Mouse (Mus musculus) liver, embryonic 11.5 days (tissue): ENCODE measurements around the gene Pcsk2. TPM values are rescaled to one million over a fixed set of nuclear protein-coding genes. Genes with fewer than 3 reads are reported as not detected.

Experiments used
- ATAC-seq: fragments of 200-750 bp; cut with Nextera tagmentation; replicated peaks from 2 replicates; pipeline ENCODE4 v1.8.0; 2017; ENCODE audit warnings: moderate number of reproducible peaks, mild to moderate bottlenecking, moderate TSS enrichment, moderate library complexity; ENCODE audit not compliant: low FRiP score
- DNase-seq: peaks from one replicate; pipeline ENCODE4 v3.0.0-alpha.2; 2017; ENCODE audit warnings: low spot score
- H3K27ac ChIP-seq: fragments of 300-500 bp; sonication (generic); 2 replicates; pipeline ENCODE4 v1.5.1; 2014; ENCODE audit warnings: mild to moderate bottlenecking, low read depth, low read length, control low read depth
- H3K27me3 ChIP-seq: fragments of 300-500 bp; sonication (generic); replicated peaks from 2 replicates; pipeline ENCODE4 v1.6.1; 2014; ENCODE audit warnings: low read length, mixed read lengths; ENCODE audit not compliant: control insufficient read depth, insufficient read depth
- H3K36me3 ChIP-seq: fragments of 300-500 bp; sonication (generic); 2 replicates; pipeline ENCODE4 v1.6.1; 2014; ENCODE audit warnings: mild to moderate bottlenecking, low read length, moderate library complexity, mixed read lengths; ENCODE audit not compliant: control insufficient read depth, insufficient read depth
- H3K4me1 ChIP-seq: fragments of 300-500 bp; sonication (generic); replicated peaks from 2 replicates; pipeline ENCODE4 v1.6.1; 2014; ENCODE audit warnings: low read length, mixed read lengths; ENCODE audit not compliant: control insufficient read depth, insufficient read depth
- H3K4me2 ChIP-seq: fragments of 300-500 bp; sonication (generic); 2 replicates; pipeline ENCODE4 v1.6.1; 2014; ENCODE audit warnings: mild to moderate bottlenecking, control low read depth, moderate library complexity
- H3K4me3 ChIP-seq: fragments of 300-500 bp; sonication (generic); 2 replicates; pipeline ENCODE4 v1.5.1; 2014; ENCODE audit warnings: low read depth, low read length, control low read depth
- H3K9ac ChIP-seq: fragments of 300-500 bp; sonication (generic); 2 replicates; pipeline ENCODE4 v1.6.1; 2014; ENCODE audit warnings: low read depth, low read length, control low read depth
- H3K9me3 ChIP-seq: fragments of 300-500 bp; sonication (generic); 2 replicates; pipeline ENCODE4 v1.6.1; 2016; ENCODE audit warnings: low read length, inconsistent platforms, mixed read lengths; ENCODE audit not compliant: control insufficient read depth
- WGBS: fragments of 180-500 bp; shearing (Covaris S2); extraction: QIAGEN DNeasy Blood & Tissue Kit; methylation state at CpG from one replicate; pipeline ENCODE4 v1.1.7; 2014; 5-methylcytosine and 5-hydroxymethylcytosine counted together
- polyA plus RNA-seq: library from polyadenylated mRNA; unstranded; fragments of >200 nt; fragmentation: Nextera tagmentation; extraction: Ambion mirVana; gene quantifications from 2 replicates; pipeline ENCODE4 v1.2.1, GENCODE M21; 2014

The Pcsk2 gene
- polyA plus RNA-seq, 1 experiment from 2014 or later: 0.56 TPM

- Histone ChIP-seq H3K4me1 (no peaks in the 10 kb centered on the region), H3K27ac (no peak overlapping the region)
- WGBS: 78% methylated on average over 5 of the region's 5 CpGs
These were observed 68.8 kb downstream of the Pcsk2 start for GRCm38 (mm10) chr2:143614775-143615174.

GRCm38 (mm10) chr2:143620916-143621315, 75.0 kb downstream of the Pcsk2 start:
- H3K9ac ChIP-seq: no peak overlapping the region
- DNase-seq (no peak), ATAC-seq (no peak)
- no peak overlapping the region for H3K4me2 ChIP-seq
- no peaks in the 10 kb centered on the region for H3K9me3 ChIP-seq
- no peak overlapping the region for H3K27ac ChIP-seq
- 58% methylated on average over 3 of the region's 3 CpGs for WGBS
- H3K36me3 ChIP-seq: no peaks in the 10 kb centered on the region
- H3K4me3 ChIP-seq: no peak overlapping the region
- H3K4me1 ChIP-seq: no peaks in the 10 kb centered on the region
- no peaks in the 10 kb centered on the region for H3K27me3 ChIP-seq

More at GRCm38 (mm10) chr2:143614775-143615174, 68.8 kb downstream of the Pcsk2 start:
- H3K9me3 ChIP-seq: no peaks in the 10 kb centered on the region
- no peaks in the 10 kb centered on the region for H3K27me3 ChIP-seq
- H3K36me3 ChIP-seq: no peaks in the 10 kb centered on the region
- no peak overlapping the region for H3K4me2 ChIP-seq
- no peak overlapping the region for H3K4me3 ChIP-seq
- ATAC-seq (no peak), DNase-seq (no peak)
- H3K9ac ChIP-seq: no peak overlapping the region

GRCm38 (mm10) chr2:143623916-143624315, 78.0 kb downstream of the Pcsk2 start:
- 58% methylated on average over 3 of the region's 3 CpGs for WGBS
- Histone ChIP-seq H3K9ac (no peak overlapping the region), H3K4me3 (no peak overlapping the region), H3K36me3 (no peaks in the 10 kb centered on the region), H3K4me1 (no peaks in the 10 kb centered on the region), H3K27me3 (no peaks in the 10 kb centered on the region), H3K27ac (no peak overlapping the region), H3K9me3 (no peaks in the 10 kb centered on the region), H3K4me2 (no peak overlapping the region)
- ATAC-seq (no peak), DNase-seq (no peak)

DNA sequence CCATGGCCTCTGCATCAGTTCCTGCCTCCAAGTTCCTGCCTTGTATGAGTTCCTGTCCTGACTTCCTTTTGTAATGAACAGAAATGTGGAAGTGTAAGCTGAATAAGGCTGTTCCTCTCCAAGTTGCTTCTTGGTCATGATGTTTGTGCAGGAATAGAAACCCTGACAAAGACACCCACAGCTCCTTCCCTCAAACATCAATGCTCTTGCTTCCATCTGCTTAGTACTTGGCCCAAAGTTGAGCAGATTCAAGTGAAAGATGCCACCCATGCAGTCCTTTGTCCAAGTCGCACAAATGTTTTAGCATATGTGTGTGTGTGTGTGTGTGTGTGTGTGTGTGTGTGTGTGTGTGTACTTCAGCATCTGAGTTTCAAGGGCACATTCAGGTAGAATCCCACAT, 97.3 kb downstream of the Pcsk2 start:
- H3K4me1 ChIP-seq: no peaks in the 10 kb centered on the region
- 87% methylated on average over 1 of the region's 1 CpGs for WGBS
- no peak overlapping the region for H3K27ac ChIP-seq
- no peak overlapping the region for H3K4me2 ChIP-seq
- no peak overlapping the region for H3K9ac ChIP-seq
- no peaks in the 10 kb centered on the region for H3K9me3 ChIP-seq
- DNase-seq: no peak
- no peak for ATAC-seq
- H3K36me3 ChIP-seq: no peaks in the 10 kb centered on the region
- no peak overlapping the region for H3K4me3 ChIP-seq
- H3K27me3 ChIP-seq: no peaks in the 10 kb centered on the region

- H3K4me1 ChIP-seq: no peaks in the 10 kb centered on the region
- H3K27me3 ChIP-seq: no peaks in the 10 kb centered on the region
- H3K9me3 ChIP-seq: no peaks in the 10 kb centered on the region
- no peaks in the 10 kb centered on the region for H3K36me3 ChIP-seq
- DNase-seq (no peak), ATAC-seq (no peak)
- WGBS: 68% methylated on average over 4 of the region's 4 CpGs
- no peak overlapping the region for H3K27ac ChIP-seq
- no peak overlapping the region for H3K9ac ChIP-seq
- H3K4me2 ChIP-seq: no peak overlapping the region
- H3K4me3 ChIP-seq: no peak overlapping the region
These were observed 98.4 kb downstream of the Pcsk2 start for GRCm38 (mm10) chr2:143644374-143644773.

DNA sequence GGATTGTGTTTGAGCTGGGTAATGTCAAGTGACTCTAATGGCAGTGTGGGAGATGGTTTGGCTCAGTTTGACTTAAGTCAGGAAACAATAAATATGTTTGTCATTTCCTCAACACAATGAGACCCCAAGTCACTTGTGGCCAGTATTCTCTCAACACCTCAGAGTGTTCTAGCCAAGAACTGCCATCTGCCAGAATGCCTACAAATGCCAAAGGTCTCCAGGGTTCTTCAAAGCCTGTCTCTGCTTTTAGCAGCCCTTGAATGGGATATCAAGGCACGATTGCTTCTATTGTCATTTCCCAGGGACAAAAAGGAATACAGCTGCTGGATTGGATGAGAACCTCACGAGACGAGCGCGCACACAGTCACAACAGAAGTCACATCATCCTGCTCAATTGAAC, 100.0 kb downstream of the Pcsk2 start:
- H3K27me3 ChIP-seq: no peaks in the 10 kb centered on the region
- ATAC-seq: no peak
- no peaks in the 10 kb centered on the region for H3K4me1 ChIP-seq
- H3K4me3 ChIP-seq: no peak overlapping the region
- no peak overlapping the region for H3K27ac ChIP-seq
- no peaks in the 10 kb centered on the region for H3K36me3 ChIP-seq
- H3K4me2 ChIP-seq: no peak overlapping the region
- no peak overlapping the region for H3K9ac ChIP-seq
- no peaks in the 10 kb centered on the region for H3K9me3 ChIP-seq
- no peak for DNase-seq
- WGBS: 83% methylated on average over 5 of the region's 5 CpGs

DNA sequence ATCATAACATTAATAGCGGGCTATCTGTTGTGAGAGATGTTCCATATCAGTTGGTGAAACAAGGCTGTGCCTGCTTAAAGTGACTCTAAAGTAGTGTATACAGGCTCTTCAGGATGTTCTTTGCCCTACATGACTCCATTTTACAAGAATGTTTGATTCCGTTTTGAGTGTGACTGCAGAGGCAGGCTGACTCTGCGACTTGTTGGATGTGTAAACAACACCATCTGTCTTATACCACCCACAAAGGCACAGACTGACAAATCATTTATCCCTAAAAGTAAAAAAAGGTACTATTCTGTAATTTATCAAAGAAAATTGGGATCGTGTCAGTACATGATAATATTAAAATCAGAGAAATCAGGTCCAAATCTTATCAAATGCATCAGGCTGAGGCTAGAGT, 108.7 kb downstream of the Pcsk2 start:
- Histone ChIP-seq H3K9me3 (no peaks in the 10 kb centered on the region), H3K36me3 (no peaks in the 10 kb centered on the region), H3K4me1 (no peaks in the 10 kb centered on the region), H3K4me2 (no peak overlapping the region), H3K4me3 (no peak overlapping the region), H3K9ac (no peak overlapping the region), H3K27me3 (no peaks in the 10 kb centered on the region), H3K27ac (no peak overlapping the region)
- 79% methylated on average over 4 of the region's 4 CpGs for WGBS
- no peak for ATAC-seq
- DNase-seq: no peak

GRCm38 (mm10) chr2:143656968-143657367, 111.0 kb downstream of the Pcsk2 start:
- no peaks in the 10 kb centered on the region for H3K4me1 ChIP-seq
- no peak overlapping the region for H3K4me3 ChIP-seq
- no peaks in the 10 kb centered on the region for H3K36me3 ChIP-seq
- H3K9me3 ChIP-seq: no peaks in the 10 kb centered on the region
- no peak overlapping the region for H3K9ac ChIP-seq
- no peak for ATAC-seq
- H3K27me3 ChIP-seq: no peaks in the 10 kb centered on the region
- WGBS: 72% methylated on average over 4 of the region's 4 CpGs
- no peak overlapping the region for H3K27ac ChIP-seq
- no peak for DNase-seq
- no peak overlapping the region for H3K4me2 ChIP-seq

GRCm38 (mm10) chr2:143666785-143667184, 120.8 kb downstream of the Pcsk2 start:
- Histone ChIP-seq H3K9ac (no peak overlapping the region), H3K4me3 (no peak overlapping the region), H3K4me1 (no peaks in the 10 kb centered on the region), H3K27ac (no peak overlapping the region), H3K27me3 (no peaks in the 10 kb centered on the region), H3K4me2 (peak overlapping the region; percentile 5; the same call in 1 of the 2 replicates), H3K9me3 (no peaks in the 10 kb centered on the region), H3K36me3 (no peaks in the 10 kb centered on the region)
- WGBS: 78% methylated on average over 5 of the region's 5 CpGs
- DNase-seq: no peak
- ATAC-seq: peak; percentile 46
